Mouse (Mus musculus): ENCODE measurements around the gene Tmem274. TPM values are rescaled to one million over a fixed set of nuclear protein-coding genes. Genes with fewer than 3 reads are reported as not detected.
A peak's percentile ranks its signal among the peaks of the same experiment; 100 is the strongest.

The Tmem274 gene
- polyA plus RNA-seq, 1 experiment = not detected

DNA sequence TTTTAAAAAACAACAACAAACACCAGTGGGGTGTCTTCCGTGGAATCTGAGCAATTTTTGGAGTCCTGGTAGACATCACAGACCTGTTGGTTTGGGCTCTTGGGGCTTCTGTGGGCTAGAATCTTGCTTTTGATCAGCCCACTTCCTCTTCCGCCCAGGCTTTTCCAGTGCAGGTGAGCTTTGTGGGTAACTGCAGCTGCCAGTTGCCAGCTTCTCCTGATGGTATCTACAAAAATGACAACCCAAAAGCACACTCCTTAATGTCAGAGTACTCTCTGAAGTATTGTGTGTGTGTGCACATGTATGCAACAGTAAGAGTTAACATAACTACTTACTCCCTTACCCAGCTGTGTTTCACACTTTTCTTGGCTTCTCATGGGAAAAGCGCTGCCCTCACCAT lies 7.6 kb upstream of the Tmem274 start:
- no peak for DNase-seq (ENCODE audit: extremely low spot score in 1 of 2, low spot score in 1 of 2)

DNA sequence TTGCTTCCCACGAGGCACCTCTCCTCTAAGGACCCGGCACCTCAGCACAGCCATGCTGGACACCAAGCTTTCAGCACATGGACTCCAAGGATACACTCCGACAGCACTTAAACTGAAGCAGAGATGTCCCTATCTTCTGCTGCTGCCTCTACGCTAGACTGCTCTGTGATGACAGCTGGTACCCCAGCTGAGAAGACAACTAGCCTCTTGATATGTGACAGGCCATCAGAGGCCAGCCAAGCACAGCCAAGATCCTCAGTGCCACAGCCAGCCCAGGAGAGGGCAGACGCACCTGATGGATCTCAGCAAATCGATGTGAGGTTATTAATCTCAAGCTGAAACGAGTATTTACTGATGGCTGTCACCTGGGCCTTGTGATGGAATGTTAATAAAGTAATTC lies 2.1 kb upstream of the Tmem274 start:
- no peak for DNase-seq (ENCODE audit: extremely low spot score in 1 of 2, low spot score in 1 of 2)

GRCm38 (mm10) chr4:149484566-149484965 lies 7.4 kb downstream of the Tmem274 start:
- peak in 1 of 2 experiments; percentile 17 for DNase-seq (ENCODE audit: extremely low spot score in 1 of 2, low spot score in 1 of 2)

GRCm38 (mm10) chr4:149485053-149485824 lies 8.1 kb downstream of the Tmem274 start, which contains the start of the genes Nmnat1 and Lzic:
Gene Nmnat1, minus strand, starts transcription at chr4:149485202.
Gene Lzic, plus strand, starts transcription at chr4:149485229.
- peak; percentile 77 to 96 for DNase-seq (ENCODE audit: extremely low spot score in 1 of 2, low spot score in 1 of 2)

DNA sequence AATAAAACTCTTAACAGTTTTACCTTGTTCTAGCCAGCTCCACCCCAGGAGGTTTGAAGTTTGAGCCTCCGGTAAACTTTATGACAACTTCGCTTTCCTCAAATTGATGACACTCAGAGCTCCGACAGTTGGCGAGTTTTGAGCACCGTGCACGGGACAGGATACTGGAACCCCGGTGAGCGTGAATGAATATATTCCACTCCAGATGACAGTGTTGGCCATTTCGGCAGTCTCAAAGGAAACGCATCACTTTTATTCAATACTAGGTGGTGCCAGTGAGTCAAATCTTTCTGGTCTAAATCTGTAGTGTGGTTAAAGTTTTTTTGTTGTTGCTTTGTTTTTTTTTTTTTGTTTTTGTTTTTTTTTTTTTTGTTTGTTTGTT lies 8.6 kb downstream of the Tmem274 start:
- DNase-seq (ENCODE audit: extremely low spot score in 1 of 2, low spot score in 1 of 2) = peak in 1 of 2 experiments; percentile 44

GRCm38 (mm10) chr4:149487729-149488128 lies 10.6 kb downstream of the Tmem274 start:
- DNase-seq (ENCODE audit: extremely low spot score in 1 of 2, low spot score in 1 of 2) = no peak

GRCm38 (mm10) chr4:149489415-149490240 lies 12.4 kb downstream of the Tmem274 start:
- no peak for DNase-seq (ENCODE audit: extremely low spot score in 1 of 2, low spot score in 1 of 2)

DNA sequence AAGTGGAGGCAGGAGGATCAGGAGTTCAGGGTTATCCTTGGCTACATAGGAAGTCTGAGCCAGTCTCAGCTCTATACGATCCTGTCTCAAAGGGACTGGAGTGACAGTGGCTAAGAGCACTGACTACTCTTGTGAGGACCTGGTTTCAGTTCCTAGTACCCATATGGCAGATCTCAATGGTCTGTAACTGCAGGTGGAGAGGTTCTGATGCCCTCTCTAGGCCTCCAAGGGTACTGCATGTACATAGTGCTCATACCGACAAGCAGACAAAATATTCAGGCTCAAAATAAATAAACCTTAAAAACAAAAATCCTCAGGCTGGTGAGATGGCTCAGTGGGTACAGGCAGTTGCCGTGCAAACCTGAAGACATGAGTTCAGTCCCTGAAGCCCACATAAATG lies 14.0 kb downstream of the Tmem274 start:
- DNase-seq (ENCODE audit: extremely low spot score in 1 of 2, low spot score in 1 of 2) = no peak

DNA sequence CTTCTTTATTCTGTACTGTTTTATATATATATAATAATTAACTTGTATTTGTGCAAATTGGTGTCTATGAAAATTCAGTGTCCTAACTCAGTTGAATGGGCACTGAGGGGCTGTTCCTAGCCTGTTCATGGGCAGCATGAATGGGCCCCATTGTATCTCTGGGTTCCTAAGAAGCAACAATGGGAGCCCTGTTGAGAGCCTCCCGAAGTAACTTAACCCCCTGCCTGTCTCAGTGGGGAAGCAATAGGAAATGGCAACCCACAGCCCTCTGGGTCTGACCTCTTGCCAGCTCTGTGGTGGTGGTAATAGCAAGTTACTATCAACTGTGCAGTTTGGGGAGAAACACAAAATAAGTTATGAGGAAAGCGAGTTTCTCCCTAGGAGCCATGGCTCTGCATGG lies 19.4 kb downstream of the Tmem274 start:
- DNase-seq (ENCODE audit: extremely low spot score in 1 of 2, low spot score in 1 of 2) = peak in 1 of 2 experiments; percentile 30

- no peak for DNase-seq (ENCODE audit: extremely low spot score in 1 of 2, low spot score in 1 of 2)
Measured at GRCm38 (mm10) chr4:149498901-149499300, 21.7 kb downstream of the Tmem274 start.

DNA sequence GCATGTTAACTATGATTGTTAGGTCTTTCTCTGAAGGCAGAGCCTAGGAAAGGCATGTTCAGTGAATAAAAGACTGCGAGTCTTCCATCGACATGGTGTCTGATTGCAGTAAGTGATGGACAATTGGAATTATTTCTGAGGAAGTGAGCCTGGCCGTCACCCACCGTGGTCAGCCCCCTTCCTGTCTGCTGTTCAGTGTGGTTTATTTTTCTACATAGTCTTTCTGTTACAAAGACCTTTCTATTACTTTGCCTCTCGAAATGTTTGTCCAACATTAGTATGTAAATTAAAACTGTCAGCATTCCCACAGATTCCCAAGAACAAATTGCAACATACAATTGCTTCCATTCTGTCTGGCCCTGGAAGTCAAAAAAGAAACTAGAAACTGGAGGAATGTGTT lies 22.6 kb downstream of the Tmem274 start:
- no peak for DNase-seq (ENCODE audit: extremely low spot score in 1 of 2, low spot score in 1 of 2)

GRCm38 (mm10) chr4:149504363-149504762 lies 27.2 kb downstream of the Tmem274 start:
- no peak for DNase-seq (ENCODE audit: extremely low spot score in 1 of 2, low spot score in 1 of 2)

GRCm38 (mm10) chr4:149504858-149505257 lies 27.7 kb downstream of the Tmem274 start:
- DNase-seq (ENCODE audit: extremely low spot score in 1 of 2, low spot score in 1 of 2) = no peak

DNA sequence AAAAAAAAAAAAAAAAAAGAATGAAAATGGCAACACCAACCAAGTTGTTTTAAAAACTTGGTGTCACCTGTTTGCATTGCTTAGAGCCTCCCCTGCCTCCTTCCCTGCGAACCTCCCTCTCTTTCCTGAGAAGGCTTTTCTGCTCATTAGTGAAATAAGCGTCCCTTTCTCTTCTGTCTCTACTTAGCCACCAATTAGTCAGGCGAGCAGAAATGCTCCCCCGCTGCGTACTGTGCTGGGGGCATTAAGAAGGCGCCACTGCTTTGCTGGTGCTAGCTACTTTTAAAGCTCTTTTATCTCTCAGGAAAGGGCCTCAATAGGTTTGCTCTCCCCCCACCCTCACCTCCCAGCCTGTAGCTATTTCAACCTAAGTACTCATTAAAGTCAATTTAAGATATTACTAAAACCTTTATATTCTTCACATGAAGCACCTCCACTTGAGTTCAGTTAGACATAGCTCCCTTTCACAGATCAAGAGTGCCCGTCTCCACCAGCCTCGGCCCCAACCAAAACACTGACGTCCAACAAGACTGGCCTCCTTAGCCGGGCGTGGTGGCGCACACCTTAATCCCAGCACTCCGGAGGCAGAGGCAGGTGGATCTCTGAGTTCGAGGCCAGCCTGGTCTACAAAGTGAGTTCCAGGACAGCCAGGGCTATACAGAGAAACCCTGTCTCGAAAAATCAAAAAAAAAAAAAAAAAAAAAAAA lies 28.2 kb downstream of the Tmem274 start:
- DNase-seq (ENCODE audit: extremely low spot score in 1 of 2, low spot score in 1 of 2) = peak in 1 of 2 experiments; percentile 36

GRCm38 (mm10) chr4:149506904-149507303 lies 29.7 kb downstream of the Tmem274 start:
- no peak for DNase-seq (ENCODE audit: extremely low spot score in 1 of 2, low spot score in 1 of 2)

DNA sequence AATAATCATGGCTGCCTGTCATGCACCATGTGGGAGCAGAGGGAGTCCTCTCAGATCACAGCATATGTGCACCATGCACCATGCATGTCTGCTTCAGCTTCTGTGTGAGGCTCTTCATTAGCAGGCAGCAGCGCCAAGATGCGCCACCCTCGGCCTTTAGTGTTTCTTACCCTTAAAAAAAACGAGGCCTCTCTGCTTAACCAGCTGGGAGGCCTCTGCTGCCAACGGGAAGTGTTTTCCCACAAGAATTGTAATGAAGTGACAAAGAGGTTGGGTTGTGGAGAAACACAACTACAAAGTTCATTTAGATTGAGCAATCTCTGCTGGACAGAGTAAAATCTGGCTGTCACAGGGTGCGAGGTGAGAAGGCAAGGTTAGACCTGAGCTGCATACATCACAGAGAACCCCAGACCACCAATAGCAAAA lies 34.1 kb downstream of the Tmem274 start:
- peak in 1 of 2 experiments; percentile 14 for DNase-seq (ENCODE audit: extremely low spot score in 1 of 2, low spot score in 1 of 2)

DNA sequence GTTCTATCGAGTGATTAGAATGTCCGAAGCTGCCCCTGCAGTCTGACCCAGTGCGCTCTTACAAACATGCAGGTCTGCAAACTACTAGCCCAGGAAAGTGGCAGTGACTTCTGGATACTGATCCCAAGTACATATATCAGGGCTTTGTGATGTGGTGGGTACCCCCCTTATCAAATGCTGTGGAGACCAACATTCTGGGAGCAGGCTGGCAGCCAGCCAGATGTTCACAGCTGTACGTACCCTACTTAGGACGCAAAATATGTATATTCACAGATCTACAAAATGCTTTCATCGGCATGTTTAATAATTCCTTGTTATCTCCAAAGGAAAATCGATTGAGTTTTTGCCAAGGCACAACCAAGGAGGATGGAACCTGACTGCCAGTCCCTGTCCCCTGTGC lies 34.9 kb downstream of the Tmem274 start:
- no peak for DNase-seq (ENCODE audit: extremely low spot score in 1 of 2, low spot score in 1 of 2)

DNA sequence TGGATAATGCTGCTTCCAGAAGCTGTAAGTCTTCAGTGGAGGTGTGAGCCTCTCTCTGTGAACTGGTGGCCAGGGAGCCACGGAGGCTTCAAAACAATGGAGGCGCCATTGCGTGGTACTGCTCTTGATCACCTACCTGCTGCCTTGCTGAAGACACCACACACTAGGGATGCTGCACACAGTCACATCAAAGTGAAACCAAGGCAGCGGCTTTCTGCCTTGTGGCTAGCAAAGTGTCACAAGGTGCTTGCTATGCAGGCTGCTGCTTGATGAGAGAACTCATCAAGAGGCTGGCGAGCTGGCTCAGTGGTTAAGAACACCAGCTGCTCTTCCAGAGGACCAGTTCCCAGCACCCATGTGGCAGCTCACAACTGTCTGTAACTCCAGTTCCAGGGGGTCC lies 38.5 kb downstream of the Tmem274 start:
- DNase-seq (ENCODE audit: extremely low spot score in 1 of 2, low spot score in 1 of 2) = no peak

DNA sequence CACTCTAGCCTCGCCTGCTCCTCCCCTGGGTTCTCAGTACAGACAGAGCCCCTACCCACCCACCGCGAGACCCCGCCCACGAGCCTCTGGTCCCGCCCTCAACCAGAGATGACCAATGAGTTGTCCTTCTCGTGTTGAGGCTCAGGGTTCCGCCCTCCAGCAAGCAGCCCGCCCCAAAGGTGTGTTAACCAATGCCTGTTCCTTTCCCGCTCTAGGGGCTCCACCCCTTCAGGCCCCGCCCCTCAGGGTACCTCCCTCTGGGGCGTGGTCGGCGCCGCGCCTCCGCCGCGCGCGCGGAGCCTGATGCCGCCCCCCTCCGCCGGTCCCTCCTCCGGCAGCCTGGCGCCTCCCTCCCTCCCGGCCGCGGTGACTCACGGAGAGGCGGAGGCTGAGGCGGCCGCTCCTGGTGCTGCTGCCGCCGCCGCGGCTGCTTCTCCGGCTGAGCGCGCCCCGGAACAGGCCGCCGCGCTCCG lies 40.7 kb downstream of the Tmem274 start, which contains the start of gene Ctnnbip1:
Gene Ctnnbip1, plus strand, starts transcription at position 369 of the 473 bp plus-strand sequence.
- peak; percentile 95 for DNase-seq (ENCODE audit: extremely low spot score in 1 of 2, low spot score in 1 of 2)

DNA sequence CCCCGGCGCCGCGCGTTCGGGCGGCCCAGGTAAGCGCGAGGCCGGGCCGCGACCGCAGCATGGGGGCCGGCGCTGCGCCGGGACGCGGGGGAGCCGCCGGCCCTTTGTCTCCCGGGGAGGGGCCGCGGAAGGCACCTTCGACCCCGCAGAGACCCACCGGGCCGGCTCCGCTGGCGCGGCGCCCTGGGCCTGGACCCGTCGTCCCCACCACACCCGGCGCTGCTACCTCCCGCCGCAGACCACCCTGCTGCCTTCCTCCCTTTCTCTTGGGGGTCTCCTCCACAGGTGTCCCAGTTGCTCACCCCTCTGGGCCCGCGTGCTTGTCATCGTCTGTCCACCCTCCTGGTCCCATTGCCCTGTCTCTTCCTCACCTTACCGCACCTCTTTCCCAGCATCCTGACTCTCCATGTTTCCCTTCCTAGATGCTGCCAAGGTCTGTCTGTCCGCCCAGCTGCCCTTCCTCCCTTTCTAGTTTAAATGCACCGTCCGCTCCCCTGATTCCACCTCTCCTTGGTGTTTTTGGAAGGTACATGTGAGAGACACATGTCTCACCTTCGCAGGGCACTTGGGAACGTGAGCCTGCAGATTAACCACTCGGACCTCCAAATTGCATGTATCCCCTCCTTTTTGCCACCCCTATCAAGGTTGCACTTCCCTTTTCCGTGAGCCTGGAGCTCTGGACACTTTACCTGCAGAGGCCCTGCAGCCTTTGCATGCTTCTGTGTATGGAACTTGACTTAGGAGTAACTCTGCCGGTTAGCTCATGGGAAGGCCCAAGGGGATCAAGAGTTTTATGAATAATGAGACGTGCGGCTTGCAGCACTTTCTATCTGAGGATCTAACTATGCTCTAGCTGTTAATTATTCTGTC lies 41.4 kb downstream of the Tmem274 start:
- no peak for DNase-seq (ENCODE audit: extremely low spot score in 1 of 2, low spot score in 1 of 2)

Measured in frontal cortex, adult 2 months (tissue).